Mouse (Mus musculus): ENCODE measurements around the gene Uhrf1bp1.

GRCm38 (mm10) chr17:27925054-27925453 is 68.8 kb downstream of the Uhrf1bp1 start:
- no peak for TF ChIP-seq CTCF (IDR thresholded peaks at IDR 0.05; ENCODE audit: extremely low read depth, insufficient read depth, low read length)
- no peak for TF ChIP-seq POLR2A (IDR thresholded peaks at IDR 0.05; ENCODE audit: extremely low read depth, insufficient read depth, low read length)

Measured in cortical plate, adult 2 months (tissue).